Mouse (Mus musculus) c-Kit-negative CD71-positive TER-119-positive erythroid progenitor cells, embryonic 14.5 days (primary cell): ENCODE results near the gene Hspb7.

Experiments used
- DNase-seq: peaks from one replicate; pipeline ENCODE4 v3.0.0-alpha.2; 2013; ENCODE audit warnings: low read depth, low spot score

Gene Hspb7

GRCm38 (mm10) chr4:141420192-141420829 is at the start of gene Hspb7:
Gene Hspb7 (plus strand): TSS chr4:141420779.
- no peak for DNase-seq

- DNase-seq, result no peak
Observed at GRCm38 (mm10) chr4:141372426-141372825, 48.2 kb upstream of the Hspb7 start.

- no peak for DNase-seq
Observed at GRCm38 (mm10) chr4:141379674-141380073, 40.9 kb upstream of the Hspb7 start.

- DNase-seq, result no peak
Observed at GRCm38 (mm10) chr4:141382406-141382805, 38.2 kb upstream of the Hspb7 start.

- peak; percentile 55 for DNase-seq
Observed at GRCm38 (mm10) chr4:141385275-141385674, 35.3 kb upstream of the Hspb7 start.

GRCm38 (mm10) chr4:141386150-141386549 is 34.4 kb upstream of the Hspb7 start:
- DNase-seq, result no peak

GRCm38 (mm10) chr4:141387093-141387784 is 33.3 kb upstream of the Hspb7 start:
- DNase-seq, result peak; percentile 51

- no peak for DNase-seq
Observed at GRCm38 (mm10) chr4:141387933-141388332, 32.6 kb upstream of the Hspb7 start.

GRCm38 (mm10) chr4:141389366-141390150 is 31.0 kb upstream of the Hspb7 start:
- DNase-seq, result no peak

- DNase-seq, result no peak
Observed at GRCm38 (mm10) chr4:141391293-141391692, 29.3 kb upstream of the Hspb7 start.

- no peak for DNase-seq
Observed at GRCm38 (mm10) chr4:141394751-141395150, 25.8 kb upstream of the Hspb7 start.

- no peak for DNase-seq
Observed at GRCm38 (mm10) chr4:141397861-141398260, 22.7 kb upstream of the Hspb7 start.

- DNase-seq, result no peak
Observed at GRCm38 (mm10) chr4:141398545-141398944, 22.0 kb upstream of the Hspb7 start, which contains the start of gene Clcnka. Gene Clcnka (minus strand): TSS chr4:141398724.

- DNase-seq, result no peak
Observed at GRCm38 (mm10) chr4:141400171-141400570, 20.4 kb upstream of the Hspb7 start.

- no peak for DNase-seq
Observed at GRCm38 (mm10) chr4:141404518-141405313, 15.9 kb upstream of the Hspb7 start.

GRCm38 (mm10) chr4:141405314-141405622 is 15.3 kb upstream of the Hspb7 start:
- DNase-seq, result no peak

- DNase-seq, result no peak
Observed at GRCm38 (mm10) chr4:141406516-141407299, 13.9 kb upstream of the Hspb7 start.

GRCm38 (mm10) chr4:141408577-141408976 is 12.0 kb upstream of the Hspb7 start:
- DNase-seq, result no peak

GRCm38 (mm10) chr4:141411430-141411992 is 9.1 kb upstream of the Hspb7 start:
- no peak for DNase-seq

- no peak for DNase-seq
Observed at GRCm38 (mm10) chr4:141415924-141416323, 4.7 kb upstream of the Hspb7 start, which contains the start of gene Clcnkb. Gene Clcnkb (minus strand): TSS chr4:141416014.
